Mouse (Mus musculus): ENCODE measurements at regions not wholly inside any gene's neighbourhood (a gene's known extent, or its start where the extent isn't known, plus 50 kb on each side); places are given as distances from the start of the nearest gene placed in this dataset.

- no peaks in the 10 kb centered on the region for H3K36me3 ChIP-seq (ENCODE audit: control insufficient read depth, insufficient read depth, low read length)
- ATAC-seq: no peak
- no peak overlapping the region for H3K4me2 ChIP-seq (ENCODE audit: low read length)
- no peak overlapping the region for H3K4me3 ChIP-seq (ENCODE audit: low read depth, low read length)
- no peak overlapping the region for H3K27ac ChIP-seq (ENCODE audit: low read length)
- no peaks in the 10 kb centered on the region for H3K27me3 ChIP-seq (ENCODE audit: control insufficient read depth, insufficient read depth, low read depth, low read length)
- no peak overlapping the region for H3K9ac ChIP-seq (ENCODE audit: low read depth, low read length)
- H3K9me3 ChIP-seq (replicated peaks; ENCODE audit: control insufficient read depth, low read length, poor library complexity, severe bottlenecking): no peaks in the 10 kb centered on the region
- no peaks in the 10 kb centered on the region for H3K4me1 ChIP-seq (ENCODE audit: control insufficient read depth, insufficient read depth, low read length)
- 88% methylated on average over 2 of the region's 2 CpGs for WGBS
Measured at GRCm38 (mm10) chr13:101824962-101825361, 56.9 kb upstream of the Pik3r1 start.

- no peak overlapping the region for H3K4me3 ChIP-seq (ENCODE audit: low read depth, low read length)
- 83% methylated on average over 7 of the region's 7 CpGs for WGBS
- no peak overlapping the region for H3K27ac ChIP-seq (ENCODE audit: low read length)
- H3K9ac ChIP-seq (ENCODE audit: low read depth, low read length): no peak overlapping the region
- ATAC-seq: no peak
- H3K4me1 ChIP-seq (ENCODE audit: control insufficient read depth, insufficient read depth, low read length): no peaks in the 10 kb centered on the region
- no peaks in the 10 kb centered on the region for H3K36me3 ChIP-seq (ENCODE audit: control insufficient read depth, insufficient read depth, low read length)
- no peaks in the 10 kb centered on the region for H3K9me3 ChIP-seq (replicated peaks; ENCODE audit: control insufficient read depth, low read length, poor library complexity, severe bottlenecking)
- H3K27me3 ChIP-seq (ENCODE audit: control insufficient read depth, insufficient read depth, low read depth, low read length): no peaks in the 10 kb centered on the region
- no peak overlapping the region for H3K4me2 ChIP-seq (ENCODE audit: low read length)
Measured at GRCm38 (mm10) chr13:101831872-101832629, 64.0 kb upstream of the Pik3r1 start.

- H3K9me3 ChIP-seq (replicated peaks; ENCODE audit: control insufficient read depth, low read length, poor library complexity, severe bottlenecking): no peaks in the 10 kb centered on the region
- H3K4me1 ChIP-seq (ENCODE audit: control insufficient read depth, insufficient read depth, low read length): no peaks in the 10 kb centered on the region
- no peak overlapping the region for H3K4me3 ChIP-seq (ENCODE audit: low read depth, low read length)
- WGBS: 82% methylated on average over 4 of the region's 4 CpGs
- no peaks in the 10 kb centered on the region for H3K36me3 ChIP-seq (ENCODE audit: control insufficient read depth, insufficient read depth, low read length)
- H3K9ac ChIP-seq (ENCODE audit: low read depth, low read length): no peak overlapping the region
- no peak for ATAC-seq
- H3K4me2 ChIP-seq (ENCODE audit: low read length): no peak overlapping the region
- H3K27ac ChIP-seq (ENCODE audit: low read length): no peak overlapping the region
- H3K27me3 ChIP-seq (ENCODE audit: control insufficient read depth, insufficient read depth, low read depth, low read length): no peaks in the 10 kb centered on the region
Measured at GRCm38 (mm10) chr13:101834546-101834945, 66.5 kb upstream of the Pik3r1 start.

- no peaks in the 10 kb centered on the region for H3K4me1 ChIP-seq (ENCODE audit: control insufficient read depth, insufficient read depth, low read length)
- ATAC-seq: no peak
- WGBS: 75% methylated on average over 1 of the region's 1 CpGs
- H3K9ac ChIP-seq (ENCODE audit: low read depth, low read length): no peak overlapping the region
- H3K36me3 ChIP-seq (ENCODE audit: control insufficient read depth, insufficient read depth, low read length): no peaks in the 10 kb centered on the region
- no peaks in the 10 kb centered on the region for H3K9me3 ChIP-seq (replicated peaks; ENCODE audit: control insufficient read depth, low read length, poor library complexity, severe bottlenecking)
- H3K27me3 ChIP-seq (ENCODE audit: control insufficient read depth, insufficient read depth, low read depth, low read length): no peaks in the 10 kb centered on the region
- H3K27ac ChIP-seq (ENCODE audit: low read length): no peak overlapping the region
- H3K4me3 ChIP-seq (ENCODE audit: low read depth, low read length): no peak overlapping the region
- no peak overlapping the region for H3K4me2 ChIP-seq (ENCODE audit: low read length)
Measured at GRCm38 (mm10) chr13:101836992-101837391, 69.0 kb upstream of the Pik3r1 start.

GRCm38 (mm10) chr13:101844461-101845440, 76.7 kb upstream of the Pik3r1 start:
- no peaks in the 10 kb centered on the region for H3K9me3 ChIP-seq (replicated peaks; ENCODE audit: control insufficient read depth, low read length, poor library complexity, severe bottlenecking)
- no peaks in the 10 kb centered on the region for H3K4me1 ChIP-seq (ENCODE audit: control insufficient read depth, insufficient read depth, low read length)
- no peak overlapping the region for H3K9ac ChIP-seq (ENCODE audit: low read depth, low read length)
- ATAC-seq: no peak
- 66% methylated on average over 7 of the region's 7 CpGs for WGBS
- no peak overlapping the region for H3K4me2 ChIP-seq (ENCODE audit: low read length)
- no peak overlapping the region for H3K27ac ChIP-seq (ENCODE audit: low read length)
- H3K36me3 ChIP-seq (ENCODE audit: control insufficient read depth, insufficient read depth, low read length): no peaks in the 10 kb centered on the region
- no peak overlapping the region for H3K4me3 ChIP-seq (ENCODE audit: low read depth, low read length)
- no peaks in the 10 kb centered on the region for H3K27me3 ChIP-seq (ENCODE audit: control insufficient read depth, insufficient read depth, low read depth, low read length)

GRCm38 (mm10) chr13:101846016-101846415, 78.0 kb upstream of the Pik3r1 start:
- no peak overlapping the region for H3K4me2 ChIP-seq (ENCODE audit: low read length)
- no peak overlapping the region for H3K4me3 ChIP-seq (ENCODE audit: low read depth, low read length)
- H3K36me3 ChIP-seq (ENCODE audit: control insufficient read depth, insufficient read depth, low read length): no peaks in the 10 kb centered on the region
- ATAC-seq: no peak
- no peak overlapping the region for H3K27ac ChIP-seq (ENCODE audit: low read length)
- no peaks in the 10 kb centered on the region for H3K4me1 ChIP-seq (ENCODE audit: control insufficient read depth, insufficient read depth, low read length)
- no peaks in the 10 kb centered on the region for H3K27me3 ChIP-seq (ENCODE audit: control insufficient read depth, insufficient read depth, low read depth, low read length)
- 87% methylated on average over 3 of the region's 3 CpGs for WGBS
- no peak overlapping the region for H3K9ac ChIP-seq (ENCODE audit: low read depth, low read length)
- no peaks in the 10 kb centered on the region for H3K9me3 ChIP-seq (replicated peaks; ENCODE audit: control insufficient read depth, low read length, poor library complexity, severe bottlenecking)

GRCm38 (mm10) chr13:101847879-101848600, 80.0 kb upstream of the Pik3r1 start:
- Histone ChIP-seq H3K4me1 (ENCODE audit: control insufficient read depth, insufficient read depth, low read length) (no peaks in the 10 kb centered on the region), H3K27ac (ENCODE audit: low read length) (no peak overlapping the region), H3K9me3 (replicated peaks; ENCODE audit: control insufficient read depth, low read length, poor library complexity, severe bottlenecking) (no peaks in the 10 kb centered on the region), H3K4me3 (ENCODE audit: low read depth, low read length) (no peak overlapping the region), H3K36me3 (ENCODE audit: control insufficient read depth, insufficient read depth, low read length) (no peaks in the 10 kb centered on the region), H3K9ac (ENCODE audit: low read depth, low read length) (no peak overlapping the region), H3K4me2 (ENCODE audit: low read length) (no peak overlapping the region), H3K27me3 (ENCODE audit: control insufficient read depth, insufficient read depth, low read depth, low read length) (no peaks in the 10 kb centered on the region)
- ATAC-seq: no peak
- 84% methylated on average over 12 of the region's 12 CpGs for WGBS

- H3K4me3 ChIP-seq (ENCODE audit: low read depth, low read length): no peak overlapping the region
- no peak for ATAC-seq
- no peaks in the 10 kb centered on the region for H3K27me3 ChIP-seq (ENCODE audit: control insufficient read depth, insufficient read depth, low read depth, low read length)
- H3K9me3 ChIP-seq (replicated peaks; ENCODE audit: control insufficient read depth, low read length, poor library complexity, severe bottlenecking): no peaks in the 10 kb centered on the region
- no peak overlapping the region for H3K9ac ChIP-seq (ENCODE audit: low read depth, low read length)
- WGBS: 90% methylated on average over 2 of the region's 2 CpGs
- no peak overlapping the region for H3K4me2 ChIP-seq (ENCODE audit: low read length)
- H3K36me3 ChIP-seq (ENCODE audit: control insufficient read depth, insufficient read depth, low read length): no peaks in the 10 kb centered on the region
- H3K4me1 ChIP-seq (ENCODE audit: control insufficient read depth, insufficient read depth, low read length): no peaks in the 10 kb centered on the region
- H3K27ac ChIP-seq (ENCODE audit: low read length): no peak overlapping the region
Measured at GRCm38 (mm10) chr13:101848601-101849147, 80.7 kb upstream of the Pik3r1 start.

Measured in midbrain, embryonic 16.5 days (tissue).